Mouse (Mus musculus): ENCODE results near the gene Preb.

DNA sequence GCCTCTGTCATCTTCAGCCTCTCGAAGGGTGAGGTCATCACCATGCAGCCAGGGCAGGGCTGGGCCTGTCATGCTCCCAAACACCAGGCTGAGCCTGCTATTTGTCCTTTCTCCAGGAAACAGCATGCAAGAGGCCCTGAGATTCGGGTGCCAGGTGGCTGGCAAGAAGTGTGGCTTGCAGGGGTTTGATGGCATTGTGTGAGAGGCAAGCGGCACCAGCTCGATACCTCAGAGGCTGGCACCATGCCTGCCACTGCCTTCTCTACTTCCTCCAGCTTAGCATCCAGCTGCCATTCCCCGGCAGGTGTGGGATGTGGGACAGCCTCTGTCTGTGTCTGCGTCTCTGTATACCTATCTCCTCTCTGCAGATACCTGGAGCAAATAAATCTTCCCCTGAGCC lies 29.3 kb downstream of the Preb start:
- TF ChIP-seq CTCF (IDR thresholded peaks at IDR 0.05; ENCODE audit: low read depth), result no peak
- no peak for TF ChIP-seq EP300 (optimal IDR thresholded peaks at IDR 0.05)
